Comparison of ENCODE assay signal across 22 mouse cellular contexts in the genomic region with DNA sequence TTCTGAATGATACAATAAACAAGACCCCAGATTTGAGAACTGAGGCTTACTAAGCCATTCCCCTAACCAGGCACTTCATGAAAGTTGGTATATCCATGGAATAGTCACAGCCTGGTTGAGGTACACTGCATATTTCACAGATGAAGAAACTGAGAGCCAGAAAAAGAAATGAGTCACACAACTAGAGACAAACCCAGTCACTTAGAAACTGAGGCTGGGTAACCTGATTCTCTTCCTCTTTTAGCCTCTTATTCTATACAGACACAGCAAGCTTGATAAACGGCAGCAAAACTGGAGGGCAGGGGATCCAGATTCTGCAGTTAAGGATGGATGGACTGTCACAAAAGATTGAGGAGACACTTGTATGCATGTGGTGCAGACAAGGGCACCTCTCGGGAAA. TPM values are rescaled to one million over a fixed set of nuclear protein-coding genes. Genes with fewer than 3 reads are reported as not detected.
DNase-seq lines count a peak whose midpoint lies in the region; ATAC-seq lines count a peak whose summit lies in the region.
"Had no signal": no experiment of that assay in that cellular context is flagged by ENCODE, and none has a peak within 500 bp of the region (broad histone marks: within the 10 kb centered on the region; RNA-seq: fewer than 3 reads in every experiment).

No protein-coding gene starts in this region.

- no peak overlapping the region for H3K4me3 ChIP-seq in midbrain, embryonic 10.5 days
- no peak overlapping the region for H3K4me3 ChIP-seq in midbrain, embryonic 14.5 days (replicated peaks; ENCODE audit: low read depth, low read length)
- H3K4me3 ChIP-seq in macrophage (ENCODE audit: inconsistent target) = no peak overlapping the region
- H3K4me3 ChIP-seq in forebrain, embryonic 15.5 days = no peak overlapping the region
- H3K4me3 ChIP-seq: embryonic facial prominence, embryonic 15.5 days; heart, embryonic 13.5 days; hindbrain, embryonic 12.5 days had no signal

- H3K9me3 ChIP-seq in midbrain, embryonic 10.5 days (replicated peaks) = no peaks in the 10 kb centered on the region
- no peaks in the 10 kb centered on the region for H3K9me3 ChIP-seq in midbrain, embryonic 14.5 days (ENCODE audit: control insufficient read depth, low read length)
- H3K9me3 ChIP-seq in forebrain, embryonic 15.5 days = no peaks in the 10 kb centered on the region
- H3K9me3 ChIP-seq: embryonic facial prominence, embryonic 15.5 days; heart, embryonic 13.5 days; hindbrain, embryonic 12.5 days had no signal

- no peak for ATAC-seq in midbrain, embryonic 14.5 days (ENCODE audit: low FRiP score, low TSS enrichment)
- ATAC-seq in forebrain, embryonic 15.5 days (replicated peaks) = no peak
- ATAC-seq: forebrain, postnatal 0 days; hindbrain, embryonic 16.5 days; inflammation-experienced regulatory T-cells, adult 6 months; intestine, postnatal 0 days had no signal

- H3K36me3 ChIP-seq in midbrain, embryonic 10.5 days = peaks cover 7% of the 10 kb centered on the region
- no peaks in the 10 kb centered on the region; the same call in 1 of the 2 replicates for H3K36me3 ChIP-seq in midbrain, embryonic 14.5 days (ENCODE audit: control insufficient read depth, insufficient read depth, low read length)
- peaks cover 7% of the 10 kb centered on the region; the same call in 1 of the 2 replicates for H3K36me3 ChIP-seq in macrophage (ENCODE audit: inconsistent target)
- H3K36me3 ChIP-seq in forebrain, embryonic 15.5 days = no peaks in the 10 kb centered on the region

- no peaks in the 10 kb centered on the region for H3K27me3 ChIP-seq in midbrain, embryonic 10.5 days (ENCODE audit: low read depth, poor library complexity, severe bottlenecking)
- H3K27me3 ChIP-seq in midbrain, embryonic 14.5 days (ENCODE audit: control insufficient read depth, insufficient read depth, low read length) = no peaks in the 10 kb centered on the region
- no peaks in the 10 kb centered on the region for H3K27me3 ChIP-seq in forebrain, embryonic 15.5 days
- H3K27me3 ChIP-seq: embryonic facial prominence, embryonic 15.5 days; heart, embryonic 13.5 days; hindbrain, embryonic 12.5 days had no signal

- no peak overlapping the region for H3K4me2 ChIP-seq in midbrain, embryonic 14.5 days (ENCODE audit: low read length)
- no peak overlapping the region for H3K4me2 ChIP-seq in forebrain, embryonic 15.5 days (replicated peaks)
- H3K4me2 ChIP-seq: embryonic facial prominence, embryonic 15.5 days; heart, embryonic 13.5 days; hindbrain, embryonic 12.5 days had no signal

- peaks cover 22% of the 10 kb centered on the region for H3K79me2 ChIP-seq in macrophage (ENCODE audit: inconsistent target)

- H3K9ac ChIP-seq in midbrain, embryonic 14.5 days (replicated peaks; ENCODE audit: low read length) = no peak overlapping the region
- H3K9ac ChIP-seq in forebrain, embryonic 15.5 days (replicated peaks) = no peak overlapping the region
- H3K9ac ChIP-seq: embryonic facial prominence, embryonic 15.5 days; forebrain, postnatal 0 days; heart, embryonic 13.5 days; hindbrain, embryonic 12.5 days had no signal

- DNase-seq in cerebellum, adult 9-10 months = peak; percentile 14
- DNase-seq in cerebellum, adult 18-20 months = no peak
- DNase-seq in midbrain, embryonic 10.5 days (ENCODE audit: low spot score) = peak; percentile 4
- no peak for DNase-seq in midbrain, embryonic 14.5 days
- DNase-seq in spleen, postnatal 14 days (ENCODE audit: low spot score in 2 of 2) = no peak
- DNase-seq: adrenal gland, adult 8-10 months; cerebellum, adult 11 months; cerebellum, adult 9-11 months; cerebellum, postnatal 36 days; forebrain, postnatal 0 days; gastrocnemius, postnatal 25 days; heart, postnatal 4 days had no signal

- H3K27ac ChIP-seq in midbrain, embryonic 10.5 days (replicated peaks) = no peak overlapping the region
- no peak overlapping the region for H3K27ac ChIP-seq in midbrain, embryonic 14.5 days (replicated peaks; ENCODE audit: low read depth, low read length)
- peak overlapping the region; percentile 50 for H3K27ac ChIP-seq in macrophage
- H3K27ac ChIP-seq in forebrain, embryonic 15.5 days (replicated peaks) = no peak overlapping the region
- H3K27ac ChIP-seq: embryonic facial prominence, embryonic 15.5 days; heart, embryonic 13.5 days; hindbrain, embryonic 12.5 days had no signal

- peaks cover 22% of the 10 kb centered on the region for H3K4me1 ChIP-seq in midbrain, embryonic 10.5 days
- H3K4me1 ChIP-seq in midbrain, embryonic 14.5 days (ENCODE audit: control insufficient read depth, insufficient read depth, low read length) = peaks cover 12% of the 10 kb centered on the region
- H3K4me1 ChIP-seq in forebrain, embryonic 15.5 days = peaks cover 17% of the 10 kb centered on the region

- WGBS in midbrain, embryonic 10.5 days = 89% methylated on average over 2 of the region's 2 CpGs
- 81% methylated on average over 2 of the region's 2 CpGs for WGBS in midbrain, embryonic 14.5 days
- WGBS in macrophage (ENCODE audit: missing documents) = 69% methylated on average over 2 of the region's 2 CpGs
- 84% methylated on average over 2 of the region's 2 CpGs for WGBS in forebrain, embryonic 15.5 days

RNA-seq across cellular contexts. Expression of a gene that starts 2.3 kb away (rescaled TPM):
- 15.4 and 16.7 TPM in 2 replicates for polyA plus RNA-seq in midbrain, embryonic 10.5 days (2016; fragmentation: Nextera tagmentation; extraction: Ambion mirVana)
- polyA plus RNA-seq in midbrain, embryonic 14.5 days (2014; fragmentation: Nextera tagmentation; extraction: Ambion mirVana) = 8.3 and 10.2 TPM in 2 replicates
- total RNA-seq in macrophage (2018; cell fraction: chromatin; rRNA removed) = 10 to 100 TPM; 19.0 to 66.6 (median 39.3) TPM
- total RNA-seq in macrophage (2018; cell fraction: cytosol; rRNA removed) = 10 to 100 TPM; 15.3 to 38.8 (median 25.4) TPM
- 10 to 100 TPM; 28.7 to 71.0 (median 42.7) TPM for total RNA-seq in macrophage (2018; cell fraction: nucleus; rRNA removed)
- 10.9 to 18.5 TPM (median 17.7 TPM) in 3 replicates for polyA plus RNA-seq in macrophage (2018)
- 11.0 and 12.0 TPM in 2 replicates for polyA plus RNA-seq in forebrain, embryonic 15.5 days (2015; fragmentation: Nextera tagmentation; extraction: Ambion mirVana)

RNA-seq across cellular contexts. Expression of a gene that starts 3.0 kb away (rescaled TPM):
- 10.3 and 11.7 TPM in 2 replicates for polyA plus RNA-seq in midbrain, embryonic 10.5 days (2016; fragmentation: Nextera tagmentation; extraction: Ambion mirVana)
- 9.1 and 11.5 TPM in 2 replicates for polyA plus RNA-seq in midbrain, embryonic 14.5 days (2014; fragmentation: Nextera tagmentation; extraction: Ambion mirVana)
- total RNA-seq in macrophage (2018; cell fraction: chromatin; rRNA removed) = 10 to 100 TPM in 12 of 26 experiments, 1 to 10 TPM in 14; 2.8 to 25.3 (median 9.7) TPM
- 10 to 100 TPM in 7 of 26 experiments, 1 to 10 TPM in 19; 3.1 to 12.8 (median 8.6) TPM for total RNA-seq in macrophage (2018; cell fraction: cytosol; rRNA removed)
- 10 to 100 TPM in 18 of 26 experiments, 1 to 10 TPM in 8; 3.7 to 35.3 (median 14.8) TPM for total RNA-seq in macrophage (2018; cell fraction: nucleus; rRNA removed)
- polyA plus RNA-seq in macrophage (2018) = 5.0 to 5.9 TPM (median 5.6 TPM) in 3 replicates
- 8.8 and 9.7 TPM in 2 replicates for polyA plus RNA-seq in forebrain, embryonic 15.5 days (2015; fragmentation: Nextera tagmentation; extraction: Ambion mirVana)

RNA-seq across cellular contexts. Expression of a gene that starts 11.8 kb away (rescaled TPM):
- polyA plus RNA-seq in midbrain, embryonic 10.5 days (2016; fragmentation: Nextera tagmentation; extraction: Ambion mirVana) = 40.9 and 45.3 TPM in 2 replicates
- 10.8 and 20.2 TPM in 2 replicates for polyA plus RNA-seq in midbrain, embryonic 14.5 days (2014; fragmentation: Nextera tagmentation; extraction: Ambion mirVana)
- total RNA-seq in macrophage (2018; cell fraction: chromatin; rRNA removed) = 10 to 100 TPM in 1 of 26 experiments, 1 to 10 TPM in 25; 1.5 to 11.5 (median 3.1) TPM
- under 1 TPM in 23 of 26 experiments, not detected in 3; 0.10 to 0.45 (median 0.21) TPM for total RNA-seq in macrophage (2018; cell fraction: cytosol; rRNA removed)
- 1 to 10 TPM in 22 of 26 experiments, under 1 TPM in 4; 0.63 to 5.9 (median 1.9) TPM for total RNA-seq in macrophage (2018; cell fraction: nucleus; rRNA removed)
- 0.26 to 0.36 TPM (median 0.30 TPM) in 3 replicates for polyA plus RNA-seq in macrophage (2018)
- polyA plus RNA-seq in forebrain, embryonic 15.5 days (2015; fragmentation: Nextera tagmentation; extraction: Ambion mirVana) = 14.0 and 14.6 TPM in 2 replicates

RNA-seq across cellular contexts. Expression of a gene that starts 28.6 kb away (rescaled TPM):
- not detected in 2 replicates for polyA plus RNA-seq in midbrain, embryonic 10.5 days (2016; fragmentation: Nextera tagmentation; extraction: Ambion mirVana)
- polyA plus RNA-seq in midbrain, embryonic 14.5 days (2014; fragmentation: Nextera tagmentation; extraction: Ambion mirVana) = not detected in 2 replicates
- 1 to 10 TPM in 6 of 26 experiments, not detected in 20; 1.4 to 3.5 (median 2.8) TPM for total RNA-seq in macrophage (2018; cell fraction: chromatin; rRNA removed)
- total RNA-seq in macrophage (2018; cell fraction: cytosol; rRNA removed) = 10 to 100 TPM in 3 of 26 experiments, 1 to 10 TPM in 21, under 1 TPM in 2; 0.89 to 15.9 (median 3.7) TPM
- total RNA-seq in macrophage (2018; cell fraction: nucleus; rRNA removed) = 1 to 10 TPM in 13 of 26 experiments, not detected in 13; 1.9 to 6.5 (median 3.2) TPM
- 1.2 to 2.2 TPM (median 1.7 TPM) in 3 replicates for polyA plus RNA-seq in macrophage (2018)
- polyA plus RNA-seq in forebrain, embryonic 15.5 days (2015; fragmentation: Nextera tagmentation; extraction: Ambion mirVana) = 0.78 TPM in 1 of 2 replicates, not detected in the other
- polyA plus RNA-seq: forebrain, embryonic 11.5 days had no signal

RNA-seq across cellular contexts. Expression of a gene that starts 30.7 kb away (rescaled TPM):
- 0.28 and 0.50 TPM in 2 replicates for polyA plus RNA-seq in midbrain, embryonic 10.5 days (2016; fragmentation: Nextera tagmentation; extraction: Ambion mirVana)
- 0.31 TPM in 1 of 2 replicates, not detected in the other for polyA plus RNA-seq in midbrain, embryonic 14.5 days (2014; fragmentation: Nextera tagmentation; extraction: Ambion mirVana)
- total RNA-seq in macrophage (2018; cell fraction: chromatin; rRNA removed) = not detected
- not detected for total RNA-seq in macrophage (2018; cell fraction: cytosol; rRNA removed)
- not detected for total RNA-seq in macrophage (2018; cell fraction: nucleus; rRNA removed)
- polyA plus RNA-seq in macrophage (2018) = 0.52 TPM in 1 of 3 replicates, not detected in the others
- polyA plus RNA-seq in forebrain, embryonic 15.5 days (2015; fragmentation: Nextera tagmentation; extraction: Ambion mirVana) = not detected in 2 replicates
- total RNA-seq: adrenal gland, adult 8-10 months; forebrain, postnatal 0 days; gastrocnemius, postnatal 25 days; granulocyte monocyte progenitor cell, adult 5-6 weeks; heart, postnatal 4 days had no signal
- polyA plus RNA-seq: embryonic facial prominence, embryonic 15.5 days; heart, embryonic 13.5 days; hindbrain, embryonic 12.5 days; inflammation-experienced regulatory T-cells, adult 6 months; intestine, postnatal 0 days had no signal

Comparison
In these comparisons a context has a peak if more than half of its experiments do, and no peak if none do; other contexts are left out.
1. DNase-seq: peak in cerebellum, adult 9-10 months (single experiment) and midbrain, embryonic 10.5 days (single experiment); none in cerebellum, adult 18-20 months (0 of 2), midbrain, embryonic 14.5 days (single experiment) and spleen, postnatal 14 days (0 of 2).